Mouse (Mus musculus): ENCODE results near the gene Samd4. TPM values are rescaled to one million over a fixed set of nuclear protein-coding genes. Genes with fewer than 3 reads are reported as not detected.

Samd4 gene
- polyA plus RNA-seq, 1 experiment from 2014 or later, result 17.9 TPM

DNA sequence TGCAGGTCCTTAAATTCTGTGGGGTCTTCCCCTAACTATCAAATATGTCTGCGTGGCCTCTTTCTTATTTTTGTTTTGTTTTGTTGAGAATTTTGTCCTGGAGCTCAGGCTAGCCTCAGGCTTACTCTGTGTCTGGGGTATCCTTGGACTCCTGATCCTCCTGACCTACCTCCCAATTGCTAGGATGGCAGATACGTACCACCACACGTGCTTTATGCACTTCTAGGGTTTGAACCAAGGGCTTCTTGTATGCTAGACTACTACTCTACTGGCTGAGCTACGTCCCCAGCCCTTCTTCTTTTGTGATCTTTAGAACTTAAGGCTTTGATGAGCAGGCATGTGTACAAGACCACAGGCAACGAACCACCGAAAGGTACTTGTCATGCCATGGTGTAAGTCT is 45.9 kb downstream of the Samd4 start:
- H3K27me3 ChIP-seq (replicated peaks), result no peaks in the 10 kb centered on the region
- ATAC-seq (ENCODE audit: insufficient number of reproducible peaks, low FRiP score), result no peak
- 0 out of 2 replicates have a peak, but pooled peaks cover 11% of the 10 kb centered on the region for H3K36me3 ChIP-seq
- H3K4me3 ChIP-seq, result no peak overlapping the region
- H3K9me3 ChIP-seq (replicated peaks), result no peaks in the 10 kb centered on the region
- no peak overlapping the region for H3K27ac ChIP-seq (ENCODE audit: poor library complexity, severe bottlenecking)
- no peak overlapping the region for H3K4me2 ChIP-seq
- no peak overlapping the region for H3K9ac ChIP-seq
- 91% methylated on average over 6 of the region's 6 CpGs for WGBS
- peaks cover 37% of the 10 kb centered on the region for H3K4me1 ChIP-seq (replicated peaks)

DNA sequence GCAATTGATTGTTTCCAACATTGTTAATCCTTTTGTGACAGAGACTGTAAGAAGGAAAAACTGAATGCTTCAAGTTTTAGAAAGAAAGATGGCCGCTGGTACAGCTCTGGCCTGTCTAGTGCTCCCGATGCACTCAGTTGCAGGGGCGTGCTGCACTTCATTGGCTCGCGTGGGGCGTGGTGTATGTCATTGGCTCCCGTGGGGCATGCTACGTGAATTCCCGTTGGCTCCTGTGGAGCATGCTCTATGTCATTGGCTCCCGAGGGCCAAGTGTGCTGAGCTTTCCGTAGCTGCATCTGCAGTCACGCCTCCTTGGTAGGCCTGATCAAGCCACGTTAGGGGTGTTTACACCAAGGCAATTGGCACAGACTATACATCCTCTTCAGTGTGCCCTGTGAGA is 49.5 kb downstream of the Samd4 start:
- WGBS, result 83% methylated on average over 13 of the region's 13 CpGs
- ATAC-seq (ENCODE audit: insufficient number of reproducible peaks, low FRiP score), result no peak
- Histone ChIP-seq H3K9me3 (replicated peaks) (no peaks in the 10 kb centered on the region), H3K9ac (no peak overlapping the region), H3K36me3 (no peaks in the 10 kb centered on the region), H3K27me3 (replicated peaks) (no peaks in the 10 kb centered on the region), H3K4me1 (replicated peaks) (peaks cover 37% of the 10 kb centered on the region), H3K4me3 (no peak overlapping the region), H3K27ac (ENCODE audit: poor library complexity, severe bottlenecking) (peak overlapping the region; percentile 39), H3K4me2 (no peak overlapping the region)

DNA sequence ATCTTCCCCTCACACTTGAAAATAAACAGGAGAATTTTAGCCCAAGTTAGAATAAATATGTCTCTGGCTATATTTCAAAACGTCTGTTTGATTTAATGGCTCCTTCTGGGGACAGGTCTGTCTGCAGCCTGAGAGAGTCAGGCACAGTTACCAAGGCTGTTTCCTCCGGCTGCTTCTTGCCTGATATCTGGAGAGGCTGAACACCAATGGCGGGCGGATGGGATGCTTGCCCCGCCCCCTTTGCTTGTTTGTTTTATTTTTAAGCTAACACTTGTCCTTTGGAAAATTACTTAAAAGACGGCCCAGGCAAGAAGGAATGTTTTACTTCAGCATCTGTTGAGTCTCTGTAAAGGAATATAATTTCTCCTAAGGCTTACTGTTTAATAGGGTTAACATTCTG is 50.1 kb downstream of the Samd4 start:
- H3K4me3 ChIP-seq, result no peak overlapping the region
- H3K27ac ChIP-seq (ENCODE audit: poor library complexity, severe bottlenecking), result peak overlapping the region; percentile 39; the same call in 1 of the 2 replicates
- no peak overlapping the region for H3K9ac ChIP-seq
- H3K36me3 ChIP-seq, result no peaks in the 10 kb centered on the region
- peaks cover 35% of the 10 kb centered on the region for H3K4me1 ChIP-seq (replicated peaks)
- H3K27me3 ChIP-seq (replicated peaks), result no peaks in the 10 kb centered on the region
- no peak overlapping the region for H3K4me2 ChIP-seq
- no peak for ATAC-seq (ENCODE audit: insufficient number of reproducible peaks, low FRiP score)
- H3K9me3 ChIP-seq (replicated peaks), result no peaks in the 10 kb centered on the region
- WGBS, result 16% methylated on average over 6 of the region's 6 CpGs

DNA sequence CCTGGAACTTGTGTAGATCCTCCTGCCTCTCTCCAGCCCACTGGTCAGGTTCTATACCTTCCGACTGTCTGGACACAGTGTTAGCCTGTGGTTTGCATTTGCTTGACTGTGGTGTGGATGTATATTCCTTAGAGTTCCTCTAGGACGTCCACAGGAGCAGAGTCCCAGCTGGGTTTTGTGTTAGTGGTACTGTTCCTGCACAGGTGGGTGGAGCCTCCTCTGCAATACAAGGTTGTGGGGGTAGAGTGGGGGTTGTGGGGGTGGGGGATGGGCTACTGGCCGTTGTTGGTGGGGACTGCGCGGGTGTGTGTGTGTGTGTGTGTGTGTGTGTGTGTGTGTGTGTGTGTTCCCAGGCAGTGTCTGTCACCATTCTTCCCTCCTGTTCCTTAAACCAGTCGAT is 58.4 kb downstream of the Samd4 start:
- no peaks in the 10 kb centered on the region for H3K27me3 ChIP-seq (replicated peaks)
- H3K4me3 ChIP-seq, result no peak overlapping the region
- H3K4me2 ChIP-seq, result peak overlapping the region; percentile 58
- H3K4me1 ChIP-seq (replicated peaks), result peaks cover 77% of the 10 kb centered on the region
- H3K27ac ChIP-seq (ENCODE audit: poor library complexity, severe bottlenecking), result peak overlapping the region; percentile 95
- no peaks in the 10 kb centered on the region for H3K9me3 ChIP-seq (replicated peaks)
- no peaks in the 10 kb centered on the region for H3K36me3 ChIP-seq
- 0 out of 2 replicates have a peak, but pooled peaks have one; percentile 30 for ATAC-seq (ENCODE audit: insufficient number of reproducible peaks, low FRiP score)
- WGBS, result 22% methylated on average over 6 of the region's 6 CpGs
- no peak overlapping the region for H3K9ac ChIP-seq

DNA sequence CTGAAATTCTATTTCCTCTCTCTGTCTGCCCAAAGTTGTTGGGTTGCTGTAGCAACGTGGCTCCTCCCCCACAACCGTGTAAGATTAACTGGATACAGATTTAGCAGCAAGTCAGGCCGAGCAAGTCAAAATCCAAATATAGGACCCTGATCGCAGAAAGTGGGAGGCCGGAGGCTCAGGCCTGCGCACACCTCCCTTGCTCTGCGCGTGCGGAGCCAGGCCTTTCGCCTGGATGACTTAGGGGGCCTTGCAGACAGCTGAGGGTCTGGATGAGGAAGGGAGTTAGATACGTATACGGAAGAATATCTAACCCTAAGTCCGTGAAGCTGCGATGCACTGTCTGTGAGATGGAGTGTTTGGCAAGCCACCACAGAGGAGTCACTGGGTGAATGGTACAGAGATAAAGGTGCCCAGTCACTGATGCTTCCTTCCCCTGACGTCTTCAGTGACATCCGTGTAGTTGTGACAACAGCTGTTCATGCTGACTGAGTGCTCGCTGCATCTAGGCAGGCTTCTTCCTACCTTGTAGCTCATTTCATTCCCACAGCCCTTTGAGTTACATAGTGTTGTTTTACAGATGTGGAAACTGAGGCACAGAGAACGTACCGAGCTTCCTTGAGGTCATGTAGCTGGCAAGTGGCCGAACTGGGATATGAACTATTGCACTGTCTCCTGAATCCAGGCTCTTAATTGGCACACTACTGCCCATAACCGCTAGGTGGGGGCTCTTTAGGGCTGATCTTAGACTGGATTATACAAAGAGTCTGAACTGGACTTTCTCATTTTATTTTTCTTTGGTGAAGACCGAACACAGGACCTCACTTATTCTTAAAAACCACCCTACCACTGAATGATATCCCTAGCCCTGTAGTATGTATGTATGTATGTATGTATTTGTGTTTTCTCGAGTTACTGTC is 59.5 kb downstream of the Samd4 start:
- no peaks in the 10 kb centered on the region for H3K36me3 ChIP-seq
- peak overlapping the region; percentile 95 for H3K27ac ChIP-seq (ENCODE audit: poor library complexity, severe bottlenecking)
- H3K4me3 ChIP-seq, result peak overlapping the region; percentile 12; the same call in 1 of the 2 replicates
- peak overlapping the region; percentile 67 for H3K9ac ChIP-seq
- no peaks in the 10 kb centered on the region for H3K27me3 ChIP-seq (replicated peaks)
- H3K9me3 ChIP-seq (replicated peaks), result no peaks in the 10 kb centered on the region
- 38% methylated on average over 23 of the region's 23 CpGs for WGBS
- ATAC-seq (ENCODE audit: insufficient number of reproducible peaks, low FRiP score), result peak; percentile 75
- H3K4me2 ChIP-seq, result peak overlapping the region; percentile 58
- peaks cover 74% of the 10 kb centered on the region for H3K4me1 ChIP-seq (replicated peaks)

DNA sequence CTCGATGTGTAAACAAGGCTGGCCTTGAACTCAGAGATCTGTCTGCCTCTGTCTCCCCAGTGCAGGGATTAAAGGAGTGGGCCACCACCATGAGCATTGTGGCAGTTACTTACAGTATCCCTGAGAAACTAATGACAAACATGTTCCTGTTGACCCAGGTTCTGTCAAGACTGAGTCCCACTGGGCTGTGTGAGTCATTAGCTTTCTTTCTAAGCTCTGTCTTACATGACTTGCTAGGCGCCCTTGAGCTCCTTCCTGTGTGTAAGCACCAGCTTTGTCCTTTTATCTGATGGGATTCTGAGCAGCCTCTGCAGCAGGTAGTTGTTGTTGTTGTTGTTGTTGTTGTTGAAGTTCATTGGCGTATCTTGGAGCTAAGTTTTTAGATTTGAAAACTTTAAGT is 61.8 kb downstream of the Samd4 start:
- no peaks in the 10 kb centered on the region for H3K27me3 ChIP-seq (replicated peaks)
- no peak overlapping the region for H3K4me3 ChIP-seq
- no peaks in the 10 kb centered on the region for H3K36me3 ChIP-seq
- H3K4me1 ChIP-seq (replicated peaks), result peaks cover 79% of the 10 kb centered on the region
- no peak overlapping the region for H3K27ac ChIP-seq (ENCODE audit: poor library complexity, severe bottlenecking)
- ATAC-seq (ENCODE audit: insufficient number of reproducible peaks, low FRiP score), result no peak
- H3K4me2 ChIP-seq, result no peak overlapping the region
- WGBS, result 75% methylated on average over 3 of the region's 3 CpGs
- H3K9ac ChIP-seq, result no peak overlapping the region; the same call in 1 of the 2 replicates
- H3K9me3 ChIP-seq (replicated peaks), result no peaks in the 10 kb centered on the region

DNA sequence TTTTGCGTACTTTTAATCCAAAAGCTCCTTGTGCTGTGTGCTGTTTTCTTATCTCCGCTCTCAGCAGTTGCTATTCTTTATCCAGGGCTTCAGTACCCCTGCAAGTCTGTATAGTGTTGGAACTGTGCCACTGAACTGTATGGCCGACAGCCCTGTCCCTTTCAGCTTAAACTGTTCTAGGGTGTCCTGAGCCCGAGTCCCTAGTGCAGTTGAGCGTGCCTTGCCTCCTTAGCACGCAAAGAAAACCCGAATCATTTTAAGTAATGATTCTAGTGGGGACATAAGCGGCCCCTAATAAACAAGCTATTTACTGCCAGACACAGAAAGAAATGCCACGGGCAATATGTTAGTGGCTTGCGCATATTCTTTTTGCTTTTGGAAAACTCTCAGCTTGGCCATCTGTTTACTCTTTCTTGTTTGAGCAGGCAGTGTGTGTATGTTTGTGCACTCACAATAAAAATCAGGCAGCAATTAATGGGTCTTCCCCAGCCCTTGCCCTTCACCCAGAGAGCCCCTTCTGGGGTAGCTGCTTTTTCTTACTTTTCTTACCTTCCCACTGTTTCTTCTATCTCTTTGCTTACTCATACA is 63.3 kb downstream of the Samd4 start:
- ATAC-seq (ENCODE audit: insufficient number of reproducible peaks, low FRiP score), result no peak
- H3K4me3 ChIP-seq, result no peak overlapping the region
- no peaks in the 10 kb centered on the region for H3K9me3 ChIP-seq (replicated peaks)
- no peaks in the 10 kb centered on the region for H3K27me3 ChIP-seq (replicated peaks)
- peak overlapping the region; percentile 48 for H3K27ac ChIP-seq (ENCODE audit: poor library complexity, severe bottlenecking)
- peak overlapping the region; percentile 6; the same call in 1 of the 2 replicates for H3K4me2 ChIP-seq
- H3K4me1 ChIP-seq (replicated peaks), result peaks cover 79% of the 10 kb centered on the region
- WGBS, result 55% methylated on average over 10 of the region's 10 CpGs
- no peaks in the 10 kb centered on the region for H3K36me3 ChIP-seq
- peak overlapping the region; percentile 14; the same call in 1 of the 2 replicates for H3K9ac ChIP-seq

DNA sequence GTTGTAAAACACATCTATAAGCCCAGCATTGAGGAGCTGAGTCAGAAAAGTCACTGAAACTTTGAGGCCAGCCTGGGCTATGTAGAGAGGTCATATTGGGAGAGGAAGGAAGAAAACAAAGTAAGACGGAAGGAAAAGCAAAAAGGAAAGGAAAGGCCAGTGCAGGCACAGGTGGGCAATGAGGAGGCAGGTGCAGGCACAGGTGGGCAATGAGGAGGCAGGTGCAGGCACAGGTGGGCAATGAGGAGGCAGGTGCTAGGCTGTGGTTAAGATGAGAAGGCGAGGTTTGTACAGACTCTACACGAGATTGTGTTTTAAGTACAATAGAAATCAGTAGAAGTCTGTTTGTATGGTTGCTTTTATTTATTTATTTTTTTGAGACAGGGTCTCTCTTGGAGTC is 65.0 kb downstream of the Samd4 start:
- no peak overlapping the region for H3K4me3 ChIP-seq
- no peak overlapping the region for H3K27ac ChIP-seq (ENCODE audit: poor library complexity, severe bottlenecking)
- 78% methylated on average over 3 of the region's 3 CpGs for whole genome bisulfite sequencing
- H3K9ac ChIP-seq, result no peak overlapping the region
- H3K9me3 ChIP-seq (replicated peaks), result no peaks in the 10 kb centered on the region
- peaks cover 80% of the 10 kb centered on the region for H3K4me1 ChIP-seq (replicated peaks)
- no peaks in the 10 kb centered on the region for H3K36me3 ChIP-seq
- H3K27me3 ChIP-seq (replicated peaks), result no peaks in the 10 kb centered on the region
- H3K4me2 ChIP-seq, result no peak overlapping the region
- no peak for ATAC-seq (ENCODE audit: insufficient number of reproducible peaks, low FRiP score)

DNA sequence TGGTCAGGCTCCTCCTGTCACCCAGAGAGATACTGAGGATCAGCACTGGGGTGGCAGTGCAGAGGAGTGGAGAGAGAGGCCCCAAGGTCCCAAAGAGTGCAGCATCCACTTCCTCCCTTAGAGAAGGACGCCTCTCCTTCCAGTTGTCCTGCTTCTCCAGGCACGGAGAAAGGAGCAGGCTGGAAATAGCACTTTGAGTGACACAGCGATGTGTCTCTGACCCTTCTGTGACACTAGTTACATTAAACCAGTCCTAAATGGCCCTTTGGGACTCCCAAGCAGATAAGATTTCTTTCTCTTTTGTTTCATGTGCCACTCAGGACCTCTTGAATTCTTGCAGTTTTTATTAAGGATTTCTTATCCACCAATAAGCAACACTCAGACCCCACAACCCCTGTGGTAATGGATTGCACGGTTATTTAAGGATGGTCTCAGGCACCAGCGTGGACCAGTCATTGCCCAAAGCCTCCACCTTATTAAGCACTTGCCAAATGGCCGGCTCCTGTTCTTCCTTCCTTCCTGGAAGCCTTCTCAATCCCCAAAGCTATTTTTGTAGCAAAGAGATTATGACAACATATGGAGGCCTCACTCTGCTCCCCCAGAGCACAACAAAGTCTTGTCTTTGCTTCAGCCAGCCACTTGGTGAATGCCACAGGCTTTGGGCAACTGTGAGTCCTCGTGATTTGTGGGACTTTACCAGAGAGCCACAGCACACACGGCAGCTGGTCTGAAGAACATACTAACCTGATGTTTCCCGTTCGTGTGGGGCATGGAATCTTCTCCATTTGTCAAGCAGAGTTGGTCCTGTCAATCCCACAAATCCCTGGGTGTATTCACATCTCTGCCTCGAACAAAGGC is 68.1 kb downstream of the Samd4 start:
- no peak overlapping the region for H3K4me3 ChIP-seq
- H3K27ac ChIP-seq (ENCODE audit: poor library complexity, severe bottlenecking), result peak overlapping the region; percentile 87
- H3K4me2 ChIP-seq, result peak overlapping the region; percentile 45
- peak; percentile 40; the same call in 1 of the 2 replicates for ATAC-seq (ENCODE audit: insufficient number of reproducible peaks, low FRiP score)
- H3K9ac ChIP-seq, result no peak overlapping the region; the same call in 1 of the 2 replicates
- H3K9me3 ChIP-seq (replicated peaks), result no peaks in the 10 kb centered on the region
- WGBS, result 24% methylated on average over 11 of the region's 11 CpGs
- peaks cover 77% of the 10 kb centered on the region for H3K4me1 ChIP-seq (replicated peaks)
- no peaks in the 10 kb centered on the region for H3K27me3 ChIP-seq (replicated peaks)
- H3K36me3 ChIP-seq, result no peaks in the 10 kb centered on the region

DNA sequence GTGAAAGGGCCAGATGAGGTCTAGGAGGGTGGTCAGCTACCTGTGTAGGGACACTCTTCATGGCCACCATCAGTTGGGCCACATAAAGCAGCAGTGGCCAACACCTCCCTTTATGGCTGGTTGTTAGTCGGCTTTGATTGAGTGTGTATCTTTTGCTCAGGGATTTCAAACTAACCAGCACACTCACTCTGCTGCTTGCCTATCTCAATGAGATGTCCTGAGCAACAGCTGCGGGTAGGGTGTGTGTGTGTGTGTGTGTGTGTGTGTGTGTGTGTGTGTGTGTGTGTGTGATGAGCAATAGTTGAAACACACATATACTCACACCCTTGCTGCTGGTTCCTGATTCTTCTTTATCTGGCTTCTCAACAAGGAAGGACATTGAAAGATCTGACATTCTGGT is 69.6 kb downstream of the Samd4 start:
- Histone ChIP-seq H3K4me2 (no peak overlapping the region), H3K9ac (no peak overlapping the region), H3K9me3 (replicated peaks) (no peaks in the 10 kb centered on the region), H3K36me3 (peaks cover 4% of the 10 kb centered on the region; the same call in 1 of the 2 replicates), H3K4me3 (no peak overlapping the region), H3K27ac (ENCODE audit: poor library complexity, severe bottlenecking) (no peak overlapping the region), H3K27me3 (replicated peaks) (no peaks in the 10 kb centered on the region), H3K4me1 (replicated peaks) (peaks cover 82% of the 10 kb centered on the region)
- 66% methylated on average over 2 of the region's 2 CpGs for WGBS
- ATAC-seq (ENCODE audit: insufficient number of reproducible peaks, low FRiP score), result no peak

All from heart, embryonic 12.5 days (tissue).